Mouse (Mus musculus) cortical plate, adult 2 months (tissue): ENCODE measurements at regions not wholly inside any gene's neighbourhood (a gene's known extent, or its start where the extent isn't known, plus 50 kb on each side); places are given as distances from the start of the nearest gene placed in this dataset.

Source experiments
- CTCF ChIP-seq: fragments of 200-500 bp; IDR thresholded peaks from 2 replicates; pipeline ENCODE4 v1.5.1; 2011; ENCODE audit warnings: mild to moderate bottlenecking, control low read depth, low read length; ENCODE audit not compliant: insufficient read depth; ENCODE audit errors: extremely low read depth
- POLR2A ChIP-seq: fragments of 200-500 bp; IDR thresholded peaks from 2 replicates; pipeline ENCODE4 v1.6.1; 2011; ENCODE audit warnings: mild to moderate bottlenecking, low read length, control low read depth; ENCODE audit not compliant: insufficient read depth; ENCODE audit errors: extremely low read depth

DNA sequence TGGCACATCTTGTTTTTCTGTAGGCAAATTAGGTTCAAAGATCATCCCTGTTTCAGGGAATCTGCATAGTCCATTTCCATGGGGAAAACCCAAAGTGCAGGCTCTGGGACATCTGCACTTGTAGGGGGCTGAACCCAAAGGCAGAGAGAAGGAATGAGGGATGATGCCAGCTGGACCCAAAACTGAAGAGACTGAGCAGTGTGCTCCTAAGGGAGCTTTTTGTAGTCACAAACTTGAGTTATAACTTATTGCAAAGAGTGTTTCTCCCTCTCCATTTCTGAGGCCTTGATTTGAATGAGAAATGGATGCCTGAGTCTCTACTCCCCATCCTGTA is 226.7 kb downstream of the Ttc32 start:
- no peak for TF ChIP-seq CTCF
- no peak for TF ChIP-seq POLR2A
